Mouse (Mus musculus) brain, adult 2 months (tissue): ENCODE data around the gene Rhno1.

Experiments
- DNase-seq: peaks from one replicate; pipeline ENCODE4 v3.0.0; 2011; ENCODE audit warnings: low read depth, low spot score

The Rhno1 gene

GRCm38 (mm10) chr6:128363007-128363825 is 505 bp upstream of the Rhno1 start:
- peak; percentile 20 for DNase-seq

GRCm38 (mm10) chr6:128361901-128362300 is 810 bp downstream of the Rhno1 start:
- no peak for DNase-seq

- DNase-seq, result peak; percentile 65
Observed at GRCm38 (mm10) chr6:128358999-128359398, 3.7 kb downstream of the Rhno1 start.

GRCm38 (mm10) chr6:128355726-128356416 is 6.8 kb downstream of the Rhno1 start, which contains the start of gene Tulp3:
Gene Tulp3, minus strand, starts transcription at chr6:128355851.
- DNase-seq, result peak; percentile 99

GRCm38 (mm10) chr6:128355201-128355681 is 7.5 kb downstream of the Rhno1 start:
- peak; percentile 65 for DNase-seq

- no peak for DNase-seq
Observed at GRCm38 (mm10) chr6:128354140-128354539, 8.6 kb downstream of the Rhno1 start.

GRCm38 (mm10) chr6:128349711-128350110 is 13.0 kb downstream of the Rhno1 start:
- peak; percentile 75 for DNase-seq

- DNase-seq, result peak; percentile 67
Observed at GRCm38 (mm10) chr6:128346782-128347181, 15.9 kb downstream of the Rhno1 start.

GRCm38 (mm10) chr6:128345623-128346022 is 17.1 kb downstream of the Rhno1 start:
- no peak for DNase-seq

- no peak for DNase-seq
Observed at GRCm38 (mm10) chr6:128341956-128342723, 20.6 kb downstream of the Rhno1 start.

- DNase-seq, result peak; percentile 26
Observed at GRCm38 (mm10) chr6:128338876-128339275, 23.8 kb downstream of the Rhno1 start.

GRCm38 (mm10) chr6:128337467-128337866 is 25.2 kb downstream of the Rhno1 start:
- DNase-seq, result no peak

- peak; percentile 87 for DNase-seq
Observed at GRCm38 (mm10) chr6:128334397-128335124, 28.1 kb downstream of the Rhno1 start.

- DNase-seq, result peak; percentile 89
Observed at GRCm38 (mm10) chr6:128318317-128318716, 44.4 kb downstream of the Rhno1 start.

- DNase-seq, result no peak
Observed at GRCm38 (mm10) chr6:128315597-128315996, 47.1 kb downstream of the Rhno1 start.

GRCm38 (mm10) chr6:128314796-128315195 is 47.9 kb downstream of the Rhno1 start:
- DNase-seq, result no peak

GRCm38 (mm10) chr6:128308311-128308710 is 54.4 kb downstream of the Rhno1 start:
- DNase-seq, result peak; percentile 84
